Mouse (Mus musculus) forebrain, embryonic 13.5 days (tissue): ENCODE results near the gene Gm20388. TPM values are rescaled to one million over a fixed set of nuclear protein-coding genes. Genes with fewer than 3 reads are reported as not detected.

Experiments used
- ATAC-seq: fragments of 200-750 bp; cut with Nextera tagmentation; 2 replicates; pipeline ENCODE4 v1.8.0; 2017
- H3K27ac ChIP-seq: fragments of 300-500 bp; sonication (generic); 2 replicates; pipeline ENCODE4 v1.5.1; 2015; ENCODE audit warnings: inconsistent platforms, mild to moderate bottlenecking, moderate library complexity
- H3K27me3 ChIP-seq: fragments of 300-500 bp; sonication (generic); 2 replicates; pipeline ENCODE4 v1.6.1; 2015; ENCODE audit warnings: mild to moderate bottlenecking, inconsistent platforms
- H3K36me3 ChIP-seq: fragments of 300-500 bp; sonication (generic); 2 replicates; pipeline ENCODE4 v1.6.1; 2015; ENCODE audit warnings: mild to moderate bottlenecking, inconsistent platforms; ENCODE audit not compliant: poor library complexity, severe bottlenecking
- H3K4me1 ChIP-seq: fragments of 300-500 bp; sonication (generic); 2 replicates; pipeline ENCODE4 v1.6.1; 2015; ENCODE audit warnings: inconsistent platforms
- H3K4me2 ChIP-seq: fragments of 300-500 bp; sonication (generic); 2 replicates; pipeline ENCODE4 v1.6.1; 2015; ENCODE audit warnings: inconsistent platforms, mild to moderate bottlenecking, moderate library complexity
- H3K4me3 ChIP-seq: fragments of 300-500 bp; sonication (generic); 2 replicates; pipeline ENCODE4 v1.5.1; 2015; ENCODE audit warnings: mild to moderate bottlenecking, inconsistent platforms
- H3K9ac ChIP-seq: fragments of 300-500 bp; sonication (generic); 2 replicates; pipeline ENCODE4 v1.6.1; 2015; ENCODE audit warnings: mild to moderate bottlenecking, inconsistent platforms
- H3K9me3 ChIP-seq: fragments of 300-500 bp; sonication (generic); replicated peaks from 2 replicates; pipeline ENCODE4 v1.6.1; 2016; ENCODE audit warnings: inconsistent platforms
- WGBS: fragments of 180-500 bp; shearing (Covaris S2); methylation state at CpG from one replicate; pipeline ENCODE4 v1.1.7; 2015; 5-methylcytosine and 5-hydroxymethylcytosine counted together
- polyA plus RNA-seq: library from polyadenylated mRNA; unstranded; fragments of >200 nt; fragmentation: Nextera tagmentation; extraction: Ambion mirVana; gene quantifications from 2 replicates; pipeline ENCODE4 v1.2.1, GENCODE M21; 2015

The Gm20388 gene
- polyA plus RNA-seq, 1 experiment from 2014 or later, result 5.6 TPM

DNA sequence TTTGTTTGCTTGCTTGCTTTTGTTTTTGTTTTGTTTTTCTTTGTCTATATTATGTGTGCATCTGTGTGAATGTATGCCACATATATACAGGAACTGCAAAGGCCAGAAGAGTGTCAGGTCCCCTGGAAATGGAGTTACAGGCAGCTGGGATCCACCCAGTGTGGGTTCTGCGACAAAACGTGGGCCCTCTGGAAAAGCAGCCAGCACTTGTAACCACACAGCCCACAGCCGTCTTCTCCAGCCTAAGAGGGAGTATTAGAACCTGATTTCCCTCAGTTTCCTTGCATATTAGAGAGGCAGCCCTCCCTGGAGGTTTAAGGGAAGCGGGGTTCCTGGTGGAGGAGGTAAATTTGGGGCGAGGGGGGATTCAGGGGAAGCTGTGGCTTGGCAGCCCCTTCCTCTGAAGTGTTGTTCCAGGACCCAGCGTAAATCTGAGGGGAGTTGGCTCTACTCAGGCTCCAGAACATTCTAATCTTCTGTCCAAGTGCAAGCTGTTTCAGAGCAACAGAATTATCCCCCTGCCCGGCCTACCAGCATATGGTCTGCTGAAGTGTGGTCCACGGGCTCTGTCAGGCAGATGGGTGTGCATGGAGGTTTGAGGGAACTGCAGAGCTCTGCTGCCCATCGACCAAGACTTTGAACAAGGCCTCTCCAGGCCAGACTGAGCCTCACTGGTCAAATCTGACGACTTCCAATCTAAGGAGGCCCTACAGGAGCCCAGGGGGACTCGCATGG is 392.5 kb downstream of the Gm20388 start:
- Histone ChIP-seq H3K4me2 (no peak overlapping the region), H3K36me3 (no peaks in the 10 kb centered on the region), H3K27me3 (peaks cover 6% of the 10 kb centered on the region; the same call in 1 of the 2 replicates), H3K27ac (peak overlapping the region; percentile 92), H3K4me3 (no peak overlapping the region), H3K9me3 (no peaks in the 10 kb centered on the region), H3K9ac (no peak overlapping the region), H3K4me1 (peaks cover 82% of the 10 kb centered on the region)
- no peak for ATAC-seq
- whole genome bisulfite sequencing, result 49% methylated on average over 11 of the region's 11 CpGs

DNA sequence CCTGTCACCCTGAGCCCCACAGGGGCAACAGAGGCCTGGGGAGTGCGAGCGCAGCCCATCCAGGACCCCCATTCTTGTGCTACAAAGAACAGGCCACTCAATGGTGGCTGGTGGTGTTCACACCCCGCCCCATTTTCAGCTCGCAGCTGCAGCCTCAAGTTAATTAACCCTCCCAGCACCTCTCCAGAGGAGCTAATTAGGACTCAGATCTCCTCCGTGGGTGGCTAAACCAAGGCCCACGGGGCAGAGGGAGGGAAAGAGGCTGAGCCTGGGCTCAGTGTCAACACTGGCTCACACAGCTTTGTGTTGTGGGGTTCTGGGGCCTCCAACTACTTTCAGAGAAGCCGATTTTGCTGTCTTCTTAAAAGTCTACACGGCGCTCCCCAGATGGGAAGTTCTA is 393.5 kb downstream of the Gm20388 start:
- Histone ChIP-seq H3K9me3 (no peaks in the 10 kb centered on the region), H3K4me1 (peaks cover 82% of the 10 kb centered on the region), H3K4me3 (no peak overlapping the region), H3K27ac (peak overlapping the region; percentile 92), H3K9ac (peak overlapping the region; percentile 41; the same call in 1 of the 2 replicates), H3K4me2 (peak overlapping the region; percentile 40), H3K36me3 (no peaks in the 10 kb centered on the region), H3K27me3 (peaks cover 6% of the 10 kb centered on the region; the same call in 1 of the 2 replicates)
- WGBS, result 2% methylated on average over 9 of the region's 9 CpGs
- ATAC-seq, result peak; percentile 62

- 63% methylated on average over 10 of the region's 10 CpGs for WGBS
- no peak for ATAC-seq
- Histone ChIP-seq H3K4me1 (peaks cover 83% of the 10 kb centered on the region), H3K4me2 (no peak overlapping the region), H3K9me3 (no peaks in the 10 kb centered on the region), H3K27ac (peak overlapping the region; percentile 88; the same call in 1 of the 2 replicates), H3K4me3 (no peak overlapping the region), H3K36me3 (no peaks in the 10 kb centered on the region), H3K9ac (no peak overlapping the region), H3K27me3 (peaks cover 14% of the 10 kb centered on the region)
These were observed 395.3 kb downstream of the Gm20388 start for GRCm38 (mm10) chr8:120305800-120306385.

- no peak overlapping the region for H3K4me3 ChIP-seq
- peak; percentile 31 for ATAC-seq
- no peaks in the 10 kb centered on the region for H3K9me3 ChIP-seq
- peak overlapping the region; percentile 88 for H3K27ac ChIP-seq
- H3K4me2 ChIP-seq, result peak overlapping the region; percentile 6; the same call in 1 of the 2 replicates
- no peaks in the 10 kb centered on the region for H3K36me3 ChIP-seq
- H3K4me1 ChIP-seq, result peaks cover 81% of the 10 kb centered on the region
- H3K9ac ChIP-seq, result peak overlapping the region; percentile 43; the same call in 1 of the 2 replicates
- H3K27me3 ChIP-seq, result peaks cover 18% of the 10 kb centered on the region
- WGBS, result 4% methylated on average over 16 of the region's 16 CpGs
These were observed 396.5 kb downstream of the Gm20388 start for GRCm38 (mm10) chr8:120307103-120307502.

GRCm38 (mm10) chr8:120307528-120307927 is 396.9 kb downstream of the Gm20388 start:
- Histone ChIP-seq H3K27ac (peak overlapping the region; percentile 88), H3K4me2 (peak overlapping the region; percentile 6; the same call in 1 of the 2 replicates), H3K36me3 (no peaks in the 10 kb centered on the region), H3K4me3 (no peak overlapping the region), H3K27me3 (peaks cover 18% of the 10 kb centered on the region), H3K4me1 (peaks cover 78% of the 10 kb centered on the region), H3K9ac (no peak overlapping the region), H3K9me3 (no peaks in the 10 kb centered on the region)
- peak; percentile 14; the same call in 1 of the 2 replicates for ATAC-seq
- WGBS, result 40% methylated on average over 11 of the region's 11 CpGs

- Histone ChIP-seq H3K4me3 (no peak overlapping the region), H3K27me3 (peaks cover 18% of the 10 kb centered on the region), H3K27ac (peak overlapping the region; percentile 88), H3K9me3 (no peaks in the 10 kb centered on the region), H3K9ac (no peak overlapping the region), H3K4me2 (no peak overlapping the region), H3K36me3 (no peaks in the 10 kb centered on the region), H3K4me1 (peaks cover 73% of the 10 kb centered on the region)
- ATAC-seq, result no peak
- WGBS, result 38% methylated on average over 8 of the region's 8 CpGs
These were observed 397.5 kb downstream of the Gm20388 start for GRCm38 (mm10) chr8:120308131-120308530.

GRCm38 (mm10) chr8:120308553-120308952 is 397.9 kb downstream of the Gm20388 start:
- 50% methylated on average over 9 of the region's 9 CpGs for WGBS
- Histone ChIP-seq H3K4me1 (peaks cover 69% of the 10 kb centered on the region), H3K9ac (no peak overlapping the region), H3K36me3 (no peaks in the 10 kb centered on the region), H3K9me3 (no peaks in the 10 kb centered on the region), H3K27ac (peak overlapping the region; percentile 88), H3K4me3 (no peak overlapping the region), H3K27me3 (peaks cover 18% of the 10 kb centered on the region), H3K4me2 (0 out of 2 replicates have a peak overlapping the region, but pooled peaks have one; percentile 4)
- ATAC-seq, result no peak

GRCm38 (mm10) chr8:120309326-120309725 is 398.7 kb downstream of the Gm20388 start:
- WGBS, result 28% methylated on average over 18 of the region's 18 CpGs
- Histone ChIP-seq H3K4me2 (0 out of 2 replicates have a peak overlapping the region, but pooled peaks have one; percentile 4), H3K9me3 (no peaks in the 10 kb centered on the region), H3K36me3 (no peaks in the 10 kb centered on the region), H3K27ac (peak overlapping the region; percentile 88), H3K9ac (no peak overlapping the region), H3K4me1 (peaks cover 61% of the 10 kb centered on the region), H3K27me3 (peaks cover 22% of the 10 kb centered on the region), H3K4me3 (no peak overlapping the region)
- ATAC-seq, result peak; percentile 80

DNA sequence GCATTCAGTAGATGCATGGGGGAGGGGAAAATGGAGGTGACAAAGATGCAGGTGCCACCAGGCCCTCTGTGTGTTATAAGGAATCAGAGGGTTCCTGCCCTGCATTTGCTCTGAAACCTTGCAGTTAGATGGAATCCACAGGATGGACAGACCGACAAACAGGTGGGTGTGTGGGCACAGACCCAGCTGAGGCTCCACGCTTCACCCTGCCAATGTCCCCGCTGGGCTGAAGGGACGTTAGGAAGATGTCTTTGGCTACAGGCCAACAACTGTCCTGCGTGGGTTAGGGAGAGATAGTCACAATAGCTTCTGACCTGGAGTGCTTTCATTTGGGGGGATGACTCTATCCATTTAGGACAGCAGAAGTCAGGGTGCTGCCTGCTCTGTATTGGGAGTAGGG is 399.4 kb downstream of the Gm20388 start:
- Histone ChIP-seq H3K36me3 (no peaks in the 10 kb centered on the region), H3K27me3 (peaks cover 22% of the 10 kb centered on the region), H3K9ac (no peak overlapping the region), H3K9me3 (no peaks in the 10 kb centered on the region), H3K4me1 (peaks cover 54% of the 10 kb centered on the region), H3K4me2 (no peak overlapping the region), H3K4me3 (no peak overlapping the region), H3K27ac (peak overlapping the region; percentile 88)
- WGBS, result 53% methylated on average over 5 of the region's 5 CpGs
- ATAC-seq, result no peak

- H3K27ac ChIP-seq, result no peak overlapping the region
- WGBS, result 87% methylated on average over 4 of the region's 4 CpGs
- ATAC-seq, result no peak
These were observed 401.8 kb downstream of the Gm20388 start for GRCm38 (mm10) chr8:120312452-120312851.

GRCm38 (mm10) chr8:120313674-120314073 is 403.0 kb downstream of the Gm20388 start:
- H3K36me3 ChIP-seq, result no peaks in the 10 kb centered on the region
- peaks cover 37% of the 10 kb centered on the region for H3K4me1 ChIP-seq
- H3K27ac ChIP-seq, result no peak overlapping the region
- H3K9me3 ChIP-seq, result no peaks in the 10 kb centered on the region
- no peak overlapping the region for H3K9ac ChIP-seq
- H3K27me3 ChIP-seq, result peaks cover 16% of the 10 kb centered on the region; the same call in 1 of the 2 replicates
- 75% methylated on average over 3 of the region's 3 CpGs for WGBS
- H3K4me3 ChIP-seq, result no peak overlapping the region
- no peak overlapping the region for H3K4me2 ChIP-seq
- ATAC-seq, result no peak

More at GRCm38 (mm10) chr8:120312452-120312851, 401.8 kb downstream of the Gm20388 start:
- Histone ChIP-seq H3K4me2 (no peak overlapping the region), H3K27me3 (peaks cover 16% of the 10 kb centered on the region; the same call in 1 of the 2 replicates), H3K4me1 (peaks cover 41% of the 10 kb centered on the region), H3K4me3 (no peak overlapping the region), H3K9me3 (no peaks in the 10 kb centered on the region), H3K9ac (no peak overlapping the region), H3K36me3 (no peaks in the 10 kb centered on the region)

DNA sequence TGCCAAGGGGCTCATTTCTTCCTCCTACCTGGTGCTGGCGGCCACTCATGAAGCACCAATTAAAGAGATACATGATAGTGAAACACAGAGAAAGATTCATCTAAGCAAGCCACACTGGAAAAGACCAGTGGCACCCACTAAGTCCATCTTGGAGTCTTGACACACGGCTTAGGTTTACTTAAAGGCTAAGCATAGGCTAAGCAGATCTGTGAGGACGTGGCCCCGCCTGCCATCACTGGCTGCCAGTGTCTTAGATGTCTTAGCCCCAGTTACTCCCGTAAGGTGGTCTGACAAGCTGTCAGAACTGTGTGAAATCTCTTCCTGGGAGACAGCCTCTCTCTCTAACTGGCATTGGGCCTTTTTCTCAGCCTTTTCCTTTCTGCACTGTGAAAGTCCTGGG is 404.3 kb downstream of the Gm20388 start:
- WGBS, result 76% methylated on average over 5 of the region's 5 CpGs
- Histone ChIP-seq H3K9me3 (no peaks in the 10 kb centered on the region), H3K9ac (no peak overlapping the region), H3K4me1 (peaks cover 24% of the 10 kb centered on the region), H3K27me3 (peaks cover 14% of the 10 kb centered on the region; the same call in 1 of the 2 replicates), H3K4me3 (no peak overlapping the region), H3K4me2 (no peak overlapping the region), H3K36me3 (no peaks in the 10 kb centered on the region), H3K27ac (no peak overlapping the region)
- ATAC-seq, result no peak
